Mouse (Mus musculus): Measurements from ENCODE around the gene Tmem208. TPM values are rescaled to one million over a fixed set of nuclear protein-coding genes. Genes with fewer than 3 reads are reported as not detected.

The Tmem208 gene
- polyA plus RNA-seq, 1 experiment from 2014 or later: 129 TPM

GRCm38 (mm10) chr8:105303396-105303795, 22.8 kb upstream of the Tmem208 start:
- no peaks in the 10 kb centered on the region for H3K27me3 ChIP-seq
- no peak overlapping the region for H3K4me3 ChIP-seq
- H3K27ac ChIP-seq: no peak overlapping the region
- H3K36me3 ChIP-seq: peaks cover 57% of the 10 kb centered on the region
- H3K9me3 ChIP-seq: no peaks in the 10 kb centered on the region
- no peak overlapping the region for H3K4me2 ChIP-seq
- WGBS: 83% methylated on average over 8 of the region's 8 CpGs
- H3K4me1 ChIP-seq: peaks cover 40% of the 10 kb centered on the region
- ATAC-seq (ENCODE audit: insufficient number of reproducible peaks, low FRiP score, low TSS enrichment, low read depth): no peak
- H3K9ac ChIP-seq: no peak overlapping the region

- no peak overlapping the region for H3K9ac ChIP-seq
- H3K4me1 ChIP-seq: peaks cover 35% of the 10 kb centered on the region
- no peak overlapping the region for H3K4me3 ChIP-seq
- ATAC-seq (ENCODE audit: insufficient number of reproducible peaks, low FRiP score, low TSS enrichment, low read depth): no peak
- no peaks in the 10 kb centered on the region for H3K27me3 ChIP-seq
- H3K4me2 ChIP-seq: no peak overlapping the region
- WGBS: 74% methylated on average over 9 of the region's 9 CpGs
- H3K27ac ChIP-seq: peak overlapping the region; percentile 66
- H3K9me3 ChIP-seq: no peaks in the 10 kb centered on the region
- peaks cover 62% of the 10 kb centered on the region for H3K36me3 ChIP-seq
Observed at GRCm38 (mm10) chr8:105303874-105304273, 22.3 kb upstream of the Tmem208 start.

- H3K27ac ChIP-seq: peak overlapping the region; percentile 66
- ATAC-seq (ENCODE audit: insufficient number of reproducible peaks, low FRiP score, low TSS enrichment, low read depth): no peak
- peaks cover 68% of the 10 kb centered on the region for H3K36me3 ChIP-seq
- no peak overlapping the region for H3K4me3 ChIP-seq
- no peak overlapping the region for H3K9ac ChIP-seq
- no peaks in the 10 kb centered on the region for H3K27me3 ChIP-seq
- H3K4me2 ChIP-seq: no peak overlapping the region
- H3K4me1 ChIP-seq: peaks cover 33% of the 10 kb centered on the region
- WGBS: 48% methylated on average over 9 of the region's 9 CpGs
- no peaks in the 10 kb centered on the region for H3K9me3 ChIP-seq
Observed at GRCm38 (mm10) chr8:105304325-105305210, 21.6 kb upstream of the Tmem208 start.

GRCm38 (mm10) chr8:105305211-105306145, 20.7 kb upstream of the Tmem208 start, which contains the start of gene Elmo3:
Elmo3 (plus strand) TSS chr8:105305601.
- Histone ChIP-seq H3K4me1 (peaks cover 28% of the 10 kb centered on the region), H3K9ac (peak within 1 kb of the TSS; percentile 42), H3K27me3 (no peaks in the 10 kb centered on the region), H3K9me3 (no peaks in the 10 kb centered on the region), H3K4me3 (peak within 1 kb of the TSS; percentile 38), H3K4me2 (peak within 1 kb of the TSS; percentile 75), H3K27ac (peak within 1 kb of the TSS; percentile 83), H3K36me3 (peaks cover 66% of the 10 kb centered on the region)
- 6% methylated on average over 27 of the region's 30 CpGs for WGBS
- ATAC-seq (ENCODE audit: insufficient number of reproducible peaks, low FRiP score, low TSS enrichment, low read depth): peak; percentile 64

GRCm38 (mm10) chr8:105306146-105306691, 19.9 kb upstream of the Tmem208 start:
- H3K9ac ChIP-seq: peak overlapping the region; percentile 42; the same call in 1 of the 2 replicates
- no peaks in the 10 kb centered on the region for H3K9me3 ChIP-seq
- peak overlapping the region; percentile 83 for H3K27ac ChIP-seq
- WGBS: 34% methylated on average over 5 of the region's 5 CpGs
- no peak; the same call in 1 of the 2 replicates for ATAC-seq (ENCODE audit: insufficient number of reproducible peaks, low FRiP score, low TSS enrichment, low read depth)
- peak overlapping the region; percentile 75 for H3K4me2 ChIP-seq
- no peaks in the 10 kb centered on the region for H3K27me3 ChIP-seq
- peaks cover 28% of the 10 kb centered on the region for H3K4me1 ChIP-seq
- H3K4me3 ChIP-seq: peak overlapping the region; percentile 38
- H3K36me3 ChIP-seq: peaks cover 64% of the 10 kb centered on the region

- Histone ChIP-seq H3K27me3 (no peaks in the 10 kb centered on the region), H3K36me3 (peaks cover 66% of the 10 kb centered on the region), H3K27ac (no peak overlapping the region), H3K4me2 (no peak overlapping the region), H3K4me3 (no peak overlapping the region), H3K9ac (no peak overlapping the region), H3K4me1 (peaks cover 28% of the 10 kb centered on the region), H3K9me3 (no peaks in the 10 kb centered on the region)
- WGBS: 94% methylated on average over 13 of the region's 13 CpGs
- no peak for ATAC-seq (ENCODE audit: insufficient number of reproducible peaks, low FRiP score, low TSS enrichment, low read depth)
Observed at GRCm38 (mm10) chr8:105307670-105308069, 18.5 kb upstream of the Tmem208 start.

GRCm38 (mm10) chr8:105308428-105308827, 17.7 kb upstream of the Tmem208 start:
- H3K27me3 ChIP-seq: no peaks in the 10 kb centered on the region
- H3K4me2 ChIP-seq: no peak overlapping the region
- no peak overlapping the region for H3K4me3 ChIP-seq
- peaks cover 68% of the 10 kb centered on the region for H3K36me3 ChIP-seq
- H3K4me1 ChIP-seq: peaks cover 28% of the 10 kb centered on the region
- H3K9me3 ChIP-seq: no peaks in the 10 kb centered on the region
- no peak for ATAC-seq (ENCODE audit: insufficient number of reproducible peaks, low FRiP score, low TSS enrichment, low read depth)
- H3K9ac ChIP-seq: no peak overlapping the region
- H3K27ac ChIP-seq: no peak overlapping the region
- 92% methylated on average over 10 of the region's 10 CpGs for WGBS

- ATAC-seq (ENCODE audit: insufficient number of reproducible peaks, low FRiP score, low TSS enrichment, low read depth): no peak
- no peak overlapping the region for H3K4me3 ChIP-seq
- H3K9me3 ChIP-seq: no peaks in the 10 kb centered on the region
- H3K36me3 ChIP-seq: peaks cover 73% of the 10 kb centered on the region
- H3K27ac ChIP-seq: no peak overlapping the region
- peaks cover 22% of the 10 kb centered on the region for H3K4me1 ChIP-seq
- no peak overlapping the region for H3K4me2 ChIP-seq
- no peaks in the 10 kb centered on the region for H3K27me3 ChIP-seq
- WGBS: 76% methylated on average over 15 of the region's 15 CpGs
- H3K9ac ChIP-seq: no peak overlapping the region
Observed at GRCm38 (mm10) chr8:105309142-105309847, 16.9 kb upstream of the Tmem208 start.

GRCm38 (mm10) chr8:105310118-105310517, 16.0 kb upstream of the Tmem208 start:
- Histone ChIP-seq H3K36me3 (peaks cover 76% of the 10 kb centered on the region), H3K4me2 (no peak overlapping the region), H3K27ac (no peak overlapping the region), H3K4me3 (no peak overlapping the region), H3K9ac (no peak overlapping the region), H3K27me3 (no peaks in the 10 kb centered on the region), H3K4me1 (peaks cover 14% of the 10 kb centered on the region), H3K9me3 (no peaks in the 10 kb centered on the region)
- no peak for ATAC-seq (ENCODE audit: insufficient number of reproducible peaks, low FRiP score, low TSS enrichment, low read depth)
- WGBS: 84% methylated on average over 8 of the region's 8 CpGs

GRCm38 (mm10) chr8:105311718-105312117, 14.4 kb upstream of the Tmem208 start:
- Histone ChIP-seq H3K9ac (no peak overlapping the region), H3K36me3 (peaks cover 89% of the 10 kb centered on the region), H3K4me1 (no peaks in the 10 kb centered on the region), H3K4me2 (no peak overlapping the region), H3K4me3 (no peak overlapping the region), H3K27me3 (no peaks in the 10 kb centered on the region), H3K27ac (no peak overlapping the region), H3K9me3 (no peaks in the 10 kb centered on the region)
- WGBS: 88% methylated on average over 1 of the region's 1 CpGs
- no peak for ATAC-seq (ENCODE audit: insufficient number of reproducible peaks, low FRiP score, low TSS enrichment, low read depth)

- Histone ChIP-seq H3K27ac (no peak overlapping the region), H3K4me3 (no peak overlapping the region), H3K4me2 (no peak overlapping the region), H3K4me1 (no peaks in the 10 kb centered on the region), H3K9me3 (no peaks in the 10 kb centered on the region), H3K27me3 (no peaks in the 10 kb centered on the region), H3K36me3 (peaks cover 92% of the 10 kb centered on the region), H3K9ac (no peak overlapping the region)
- no peak for ATAC-seq (ENCODE audit: insufficient number of reproducible peaks, low FRiP score, low TSS enrichment, low read depth)
- WGBS: 89% methylated on average over 8 of the region's 8 CpGs
Observed at GRCm38 (mm10) chr8:105312891-105313481, 13.2 kb upstream of the Tmem208 start.

Measured in limb, embryonic 15.5 days (tissue).